Mouse (Mus musculus) MEL (cell line): ENCODE data around the gene Dynlt3. TPM values are rescaled to one million over a fixed set of nuclear protein-coding genes. Genes with fewer than 3 reads are reported as not detected.
A peak's percentile ranks its signal among the peaks of the same experiment; 100 is the strongest.

ENCODE experiments used
- DNase-seq: peaks from one replicate; pipeline ENCODE4 v3.0.0; 2011; ENCODE audit warnings: low read depth, low spot score
- H3K27ac ChIP-seq: 2 replicates; pipeline ENCODE4 v1.5.1; 2012; ENCODE audit warnings: low read depth, mild to moderate bottlenecking, control low read depth, low read length, moderate library complexity; ENCODE audit not compliant: control insufficient read depth
- H3K27me3 ChIP-seq, 2 experiments: fragments of 150-350 bp in 1 of 2; sonication (generic) in 1 of 2; 2 replicates each; pipeline ENCODE4 v1.6.1; 2012; ENCODE audit warnings: low read length in 2 of 2, mild to moderate bottlenecking in 2 of 2, improper control_type of control experiment in 1 of 2, moderate library complexity in 1 of 2; ENCODE audit not compliant: insufficient read depth in 2 of 2, control insufficient read depth in 1 of 2
- H3K36me3 ChIP-seq, 2 experiments: 2 replicates each; pipeline ENCODE4 v1.6.1; 2012 to 2014; ENCODE audit warnings: low read length in 2 of 2, improper control_type of control experiment in 1 of 2, inconsistent platforms in 1 of 2, mild to moderate bottlenecking in 1 of 2; ENCODE audit not compliant: insufficient read depth in 2 of 2, control insufficient read depth in 1 of 2
- H3K4me1 ChIP-seq, 2 experiments: fragments of 150-350 bp in 1 of 2; sonication (generic) in 1 of 2; 2 replicates each; pipeline ENCODE4 v1.6.1; 2012; ENCODE audit warnings: low read length in 2 of 2, improper control_type of control experiment in 1 of 2, mild to moderate bottlenecking in 1 of 2; ENCODE audit not compliant: insufficient read depth in 2 of 2, control insufficient read depth in 1 of 2
- H3K4me3 ChIP-seq, 2 experiments: fragments of 150-350 bp in 1 of 2; sonication (generic) in 1 of 2; 2 replicates each; pipeline ENCODE4 v1.5.1; 2012; ENCODE audit warnings: low read depth in 2 of 2, low read length in 2 of 2, mild to moderate bottlenecking in 2 of 2, moderate library complexity in 2 of 2, control low read depth in 1 of 2, improper control_type of control experiment in 1 of 2; ENCODE audit not compliant: control insufficient read depth in 1 of 2, insufficient read depth in 1 of 2
- H3K79me2 ChIP-seq: 2 replicates; pipeline ENCODE4 v1.6.1; 2012; ENCODE audit warnings: mild to moderate bottlenecking, low read length, moderate library complexity; ENCODE audit not compliant: control insufficient read depth, poor library complexity, insufficient read depth
- H3K9ac ChIP-seq: 2 replicates; pipeline ENCODE4 v1.6.1; 2012; ENCODE audit warnings: low read depth, mild to moderate bottlenecking, control low read depth, low read length, moderate library complexity; ENCODE audit not compliant: control insufficient read depth, poor library complexity, severe bottlenecking
- H3K9me3 ChIP-seq: fragments of 150-350 bp; sonication (generic); replicated peaks from 2 replicates; pipeline ENCODE4 v1.6.1; 2012; ENCODE audit warnings: mild to moderate bottlenecking, low read length, improper control_type of control experiment, moderate library complexity; ENCODE audit not compliant: insufficient read depth
- CHD2 ChIP-seq: IDR thresholded peaks from 2 replicates; pipeline ENCODE4 v1.6.1; 2011; ENCODE audit warnings: low read length, improper control_type of control experiment
- E2F4 ChIP-seq: IDR thresholded peaks from 2 replicates; pipeline ENCODE4 v1.6.1; 2011; ENCODE audit warnings: low read depth, low read length, improper control_type of control experiment, borderline replicate concordance
- ELF1 ChIP-seq: IDR thresholded peaks from 2 replicates; pipeline ENCODE4 v1.6.1; 2014; ENCODE audit warnings: low read depth, mild to moderate bottlenecking, inconsistent platforms, low read length, improper control_type of control experiment, moderate library complexity
- EP300 ChIP-seq, 2 experiments: IDR thresholded peaks; 2 replicates each; pipeline ENCODE4 v1.6.1; 2011; ENCODE audit warnings: improper control_type of control experiment in 2 of 2, low read length in 2 of 2, low read depth in 1 of 2, mild to moderate bottlenecking in 1 of 2
- ETS1 ChIP-seq: IDR thresholded peaks from 2 replicates; pipeline ENCODE4 v1.6.1; 2012; ENCODE audit warnings: low read depth, mild to moderate bottlenecking, inconsistent platforms, low read length, improper control_type of control experiment, moderate library complexity
- JUND ChIP-seq: IDR thresholded peaks from 2 replicates; pipeline ENCODE4 v1.6.1; 2011; ENCODE audit warnings: low read depth, mild to moderate bottlenecking, improper control_type of control experiment, low read length
- MAFK ChIP-seq: IDR thresholded peaks from 2 replicates; pipeline ENCODE4 v1.6.1; 2011; ENCODE audit warnings: low read depth, mild to moderate bottlenecking, low read length, improper control_type of control experiment, borderline replicate concordance
- MAX ChIP-seq: IDR thresholded peaks from 2 replicates; pipeline ENCODE4 v1.6.1; 2011; ENCODE audit warnings: low read length, improper control_type of control experiment
- MAZ ChIP-seq: IDR thresholded peaks from 2 replicates; pipeline ENCODE4 v1.6.1; 2012; ENCODE audit warnings: low read depth, mild to moderate bottlenecking, inconsistent platforms, low read length, improper control_type of control experiment
- MXI1 ChIP-seq: IDR thresholded peaks from 2 replicates; pipeline ENCODE4 v1.6.1; 2011; ENCODE audit warnings: mild to moderate bottlenecking, low read depth, low read length, improper control_type of control experiment
- NELFE ChIP-seq: IDR thresholded peaks from 2 replicates; pipeline ENCODE4 v1.6.1; 2011; ENCODE audit warnings: low read depth, low read length, improper control_type of control experiment
- NRF1 ChIP-seq: IDR thresholded peaks from 2 replicates; pipeline ENCODE4 v1.6.1; 2014; ENCODE audit warnings: low read depth, mild to moderate bottlenecking, inconsistent platforms, low read length, improper control_type of control experiment, moderate library complexity; ENCODE audit not compliant: poor library complexity, insufficient read depth, severe bottlenecking
- POLR2A ChIP-seq, 2 experiments: IDR thresholded peaks; 2 replicates each; pipeline ENCODE4 v1.6.1; 2011 to 2012; ENCODE audit warnings: low read length in 2 of 2, mild to moderate bottlenecking in 2 of 2, control low read depth in 1 of 2, improper control_type of control experiment in 1 of 2, low read depth in 1 of 2, moderate library complexity in 1 of 2; ENCODE audit not compliant: control insufficient read depth in 1 of 2, insufficient read depth in 1 of 2, poor library complexity in 1 of 2
- RAD21 ChIP-seq: IDR thresholded peaks from 2 replicates; pipeline ENCODE4 v1.6.1; 2011; ENCODE audit warnings: mild to moderate bottlenecking, low read depth, low read length, improper control_type of control experiment
- RCOR1 ChIP-seq: IDR thresholded peaks from 2 replicates; pipeline ENCODE4 v1.6.1; 2012; ENCODE audit warnings: low read depth, mild to moderate bottlenecking, inconsistent platforms, low read length, improper control_type of control experiment
- SIN3A ChIP-seq: IDR thresholded peaks from 2 replicates; pipeline ENCODE4 v1.6.1; 2012; ENCODE audit warnings: low read length, improper control_type of control experiment, inconsistent platforms
- SMC3 ChIP-seq: IDR thresholded peaks from 2 replicates; pipeline ENCODE4 v1.6.1; 2011; ENCODE audit warnings: low read depth, low read length, improper control_type of control experiment
- TAL1 ChIP-seq: IDR thresholded peaks from 2 replicates; pipeline ENCODE4 v1.6.1; 2012; ENCODE audit warnings: mild to moderate bottlenecking, inconsistent platforms, low read length, moderate library complexity, mixed read lengths
- UBTF ChIP-seq: IDR thresholded peaks from 2 replicates; pipeline ENCODE4 v1.6.1; 2012; ENCODE audit warnings: low read depth, mild to moderate bottlenecking, inconsistent platforms, low read length, improper control_type of control experiment, moderate library complexity, borderline replicate concordance; ENCODE audit not compliant: insufficient read depth
- ZKSCAN1 ChIP-seq: IDR thresholded peaks from 2 replicates; pipeline ENCODE4 v1.6.1; 2012; ENCODE audit warnings: low read depth, mild to moderate bottlenecking, inconsistent platforms, low read length, improper control_type of control experiment, moderate library complexity
- ZNF384 ChIP-seq: IDR thresholded peaks from 2 replicates; pipeline ENCODE4 v1.6.1; 2012; ENCODE audit warnings: low read depth, mild to moderate bottlenecking, inconsistent platforms, low read length, improper control_type of control experiment
- polyA plus RNA-seq, 2 experiments: library from polyadenylated mRNA; stranded (reverse) in 1 of 2; unstranded in 1 of 2; fragments of >175 nt in 1 of 2; fragments of >200 nt in 1 of 2; gene quantifications; 2 replicates each; pipeline versions ENCODE4 v1.2.1 to v1.2.4; 2012; ENCODE audit warnings: low replicate concordance in 2 of 2, low read depth in 1 of 2; ENCODE audit not compliant: insufficient read length in 2 of 2, insufficient read depth in 1 of 2, missing spikeins in 1 of 2
- total RNA-seq: library from RNA; depleted of rRNA; stranded (reverse); fragments of 300-350 nt; gene quantifications from 2 replicates; pipeline ENCODE4 v1.2.3, GENCODE M21; 2012; rRNA removed

The Dynlt3 gene
- total RNA-seq: 38.8 and 47.0 TPM in 2 replicates
- polyA plus RNA-seq: 10 to 100 TPM; 32.2 to 89.5 TPM

- H3K9me3 ChIP-seq: no peaks in the 10 kb centered on the region
- DNase-seq: peak; percentile 95
- peak within 1 kb of the TSS; percentile 58 for H3K27ac ChIP-seq
- H3K4me3 ChIP-seq: peak within 1 kb of the TSS; percentile 98
- H3K79me2 ChIP-seq: peaks cover 3% of the 10 kb centered on the region
- no peak for TF ChIP-seq EP300 (IDR thresholded peaks at IDR 0.05; ENCODE audit: low read depth in 1 of 2, low read length in 2 of 2)
- no peak for TF ChIP-seq ZKSCAN1
- TF ChIP-seq POLR2A (IDR thresholded peaks at IDR 0.05; ENCODE audit: control insufficient read depth in 1 of 2, insufficient read depth in 1 of 2, low read depth in 1 of 2, low read length in 2 of 2, poor library complexity in 1 of 2): peak; percentile 53 to 61; a peak in 2 of 4 replicates
- no peak for TF ChIP-seq TAL1
- TF ChIP-seq NRF1: peak; percentile 67
- TF ChIP-seq SIN3A: 0 out of 2 replicates have a peak, but pooled peaks have one; percentile 25
- peak; percentile 50 for TF ChIP-seq NELFE
- no peak for TF ChIP-seq JUND
- TF ChIP-seq MAZ: no peak; the same call in 1 of the 2 replicates
- TF ChIP-seq MXI1: peak; percentile 31
- no peak for TF ChIP-seq CHD2
- no peak for TF ChIP-seq E2F4
- 0 out of 2 replicates have a peak, but pooled peaks have one; percentile 14 for TF ChIP-seq ETS1
- H3K36me3 ChIP-seq: peaks cover 0 to 10% of the 10 kb centered on the region in 2 experiments; a peak in 2 of 4 replicates
- peak within 1 kb of the TSS; percentile 90 for H3K9ac ChIP-seq
- H3K27me3 ChIP-seq: no peaks in the 10 kb centered on the region; a peak in 1 of 4 replicates
- peaks cover 2 to 7% of the 10 kb centered on the region in 2 experiments; a peak in 2 of 4 replicates for H3K4me1 ChIP-seq
These were observed at the start of gene Dynlt3 for GRCm38 (mm10) chrX:9662391-9663111. Gene Dynlt3 (minus strand): TSS chrX:9663003.

- Histone ChIP-seq H3K9ac (no peak overlapping the region), H3K9me3 (no peaks in the 10 kb centered on the region; the same call in 1 of the 2 replicates), H3K79me2 (no peaks in the 10 kb centered on the region), H3K4me3 (no peak overlapping the region), H3K4me1 (no peaks in the 10 kb centered on the region), H3K36me3 (no peaks in the 10 kb centered on the region), H3K27me3 (no peaks in the 10 kb centered on the region), H3K27ac (no peak overlapping the region)
- DNase-seq: no peak
- no peak for TF ChIP-seq RAD21
- TF ChIP-seq JUND: no peak
- TF ChIP-seq ETS1: no peak
- TF ChIP-seq SMC3: no peak
- TF ChIP-seq MAFK: no peak
- no peak for TF ChIP-seq MAX
- TF ChIP-seq SIN3A: no peak
- no peak for TF ChIP-seq POLR2A (IDR thresholded peaks at IDR 0.05; ENCODE audit: control insufficient read depth in 1 of 2, insufficient read depth in 1 of 2, low read depth in 1 of 2, low read length in 2 of 2, poor library complexity in 1 of 2)
- no peak for TF ChIP-seq ZNF384
- TF ChIP-seq MAZ: no peak
- no peak for TF ChIP-seq UBTF
- TF ChIP-seq ELF1: no peak
- no peak for TF ChIP-seq RCOR1
These were observed 37.0 kb upstream of the Dynlt3 start for GRCm38 (mm10) chrX:9699815-9700214.
